Mouse (Mus musculus) olfactory bulb, adult 2 months (tissue): ENCODE results near the gene Gm17535. TPM values are rescaled to one million over a fixed set of nuclear protein-coding genes. Genes with fewer than 3 reads are reported as not detected.
"Not testable (repeated sequence)": the region's sequence is repeated elsewhere in the genome, so short reads cannot be mapped to it uniquely, and the experiment has no call there.

Source experiments
- H3K27ac ChIP-seq: fragments of 200-500 bp; 2 replicates; pipeline ENCODE4 v1.5.1; 2012; ENCODE audit warnings: low read depth, low read length; ENCODE audit not compliant: insufficient read depth
- H3K4me1 ChIP-seq: fragments of 200-500 bp; 2 replicates; pipeline ENCODE4 v1.6.1; 2012; ENCODE audit warnings: low read length; ENCODE audit not compliant: control insufficient read depth, insufficient read depth
- H3K4me3 ChIP-seq: fragments of 200-500 bp; 2 replicates; pipeline ENCODE4 v1.5.1; 2012; ENCODE audit warnings: mild to moderate bottlenecking, low read depth, low read length, moderate library complexity; ENCODE audit not compliant: insufficient read depth
- WGBS: fragments of 180-500 bp; shearing (Covaris S2); methylation state at CpG from one replicate; pipeline ENCODE4 v1.1.7; 2018; 5-methylcytosine and 5-hydroxymethylcytosine counted together
- polyA plus RNA-seq: library from polyadenylated mRNA; stranded (reverse); fragments of >200 nt; gene quantifications from 2 replicates; pipeline ENCODE4 v1.2.4, GENCODE M21; 2012; ENCODE audit warnings: low replicate concordance; ENCODE audit not compliant: missing spikeins, insufficient read depth, insufficient read length

The Gm17535 gene
- not detected in 2 replicates for polyA plus RNA-seq

DNA sequence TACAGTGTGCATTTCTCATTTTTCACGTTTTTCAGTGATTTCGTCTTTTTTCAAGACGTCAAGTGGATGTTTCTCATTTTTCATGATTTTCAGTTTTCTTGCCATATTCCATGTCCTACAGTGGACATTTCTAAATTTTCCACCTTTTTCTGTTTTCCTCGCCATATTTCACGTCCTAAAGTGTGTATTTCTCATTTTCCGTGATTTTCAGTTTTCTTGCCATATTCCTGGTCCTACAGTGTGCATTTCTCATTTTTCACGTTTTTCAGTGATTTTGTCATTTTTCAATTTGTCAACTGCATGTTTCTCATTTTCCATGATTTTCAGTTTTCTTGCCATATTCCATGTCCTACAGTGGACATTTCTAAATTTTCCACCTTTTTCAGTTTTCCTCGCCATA, at the start of gene Gm17535:
Gene Gm17535 (plus strand): TSS at position 301 of the 400 bp plus-strand sequence.
- 60% methylated on average over 1 of the region's 8 CpGs for WGBS
- not testable (repeated sequence) for H3K4me3 ChIP-seq, H3K27ac ChIP-seq, H3K4me1 ChIP-seq

DNA sequence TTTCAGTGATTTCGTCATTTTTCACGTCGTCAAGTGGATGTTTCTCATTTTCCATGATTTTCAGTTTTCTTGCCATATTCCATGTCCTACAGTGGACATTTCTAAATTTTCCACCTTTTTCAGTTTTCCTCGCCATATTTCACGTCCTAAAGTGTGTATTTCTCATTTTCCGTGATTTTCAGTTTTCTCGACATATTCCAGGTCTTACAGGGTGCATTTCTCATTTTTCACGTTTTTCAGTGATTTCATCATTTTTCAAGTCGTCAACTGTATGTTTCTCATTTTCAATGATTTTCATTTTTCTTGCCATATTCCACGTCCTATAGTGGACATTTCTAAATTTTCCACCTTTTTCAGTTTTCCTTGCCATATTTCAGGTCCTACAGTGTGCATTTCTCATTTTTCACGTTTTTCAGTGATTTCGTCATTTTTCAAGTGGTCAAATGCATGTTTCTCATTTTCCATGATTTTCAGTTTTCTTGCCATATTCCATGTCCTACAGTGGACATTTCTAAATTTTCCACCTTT, 33.9 kb upstream of the Gm17535 start, which contains the start of gene Gm10722:
Gene Gm10722 (plus strand): TSS at position 478 of the 528 bp plus-strand sequence.
- not testable (repeated sequence) for H3K4me1 ChIP-seq, H3K4me3 ChIP-seq, H3K27ac ChIP-seq
- WGBS: 74% methylated on average over 12 of the region's 12 CpGs

GRCm38 (mm10) chr9:3001006-3001405, 33.4 kb upstream of the Gm17535 start:
- not testable (repeated sequence) for H3K27ac ChIP-seq, H3K4me3 ChIP-seq, H3K4me1 ChIP-seq
- WGBS: 67% methylated on average over 8 of the region's 8 CpGs

- not testable (repeated sequence) for H3K4me1 ChIP-seq, H3K27ac ChIP-seq, H3K4me3 ChIP-seq
- WGBS: 72% methylated on average over 9 of the region's 11 CpGs
Measured at GRCm38 (mm10) chr9:3001948-3002659, 32.3 kb upstream of the Gm17535 start.

- not testable (repeated sequence) for H3K4me3 ChIP-seq
- 75% methylated on average over 6 of the region's 14 CpGs for WGBS
Measured at GRCm38 (mm10) chr9:3002794-3003396, 31.5 kb upstream of the Gm17535 start, which contains the start of gene Gm11168. TSS of gene Gm11168 (plus strand) at chr9:3003346.

GRCm38 (mm10) chr9:3006179-3006578, 28.2 kb upstream of the Gm17535 start:
- H3K27ac ChIP-seq, H3K4me1 ChIP-seq, H3K4me3 ChIP-seq: not testable (repeated sequence)
- 85% methylated on average over 1 of the region's 5 CpGs for WGBS

More at GRCm38 (mm10) chr9:3002794-3003396, 31.5 kb upstream of the Gm17535 start, which contains the start of gene Gm11168:
- H3K4me1 ChIP-seq, H3K27ac ChIP-seq: not testable (repeated sequence)

DNA sequence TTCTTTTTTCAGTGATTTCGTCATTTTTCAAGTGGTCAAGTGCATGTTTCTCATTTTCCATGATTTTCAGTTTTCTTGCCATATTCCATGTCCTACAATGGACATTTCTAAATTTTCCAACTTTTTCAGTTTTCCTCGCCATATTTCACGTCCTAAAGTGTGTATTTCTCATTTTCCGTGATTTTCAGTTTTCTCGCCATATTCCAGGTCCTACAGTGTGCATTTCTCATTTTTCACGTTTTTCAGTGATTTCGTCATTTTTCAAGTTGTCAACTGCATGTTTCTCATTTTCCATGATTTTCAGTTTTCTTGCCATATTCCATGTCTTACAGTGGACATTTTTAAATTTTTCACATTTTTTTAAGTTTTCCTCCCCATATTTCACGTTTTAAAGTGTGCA, 27.8 kb upstream of the Gm17535 start:
- 72% methylated on average over 8 of the region's 8 CpGs for WGBS
- not testable (repeated sequence) for H3K4me3 ChIP-seq, H3K4me1 ChIP-seq, H3K27ac ChIP-seq

GRCm38 (mm10) chr9:3007272-3007671, 27.1 kb upstream of the Gm17535 start:
- not testable (repeated sequence) for H3K4me3 ChIP-seq, H3K4me1 ChIP-seq, H3K27ac ChIP-seq
- 82% methylated on average over 8 of the region's 9 CpGs for WGBS

GRCm38 (mm10) chr9:3009331-3009730, 25.1 kb upstream of the Gm17535 start:
- H3K4me3 ChIP-seq, H3K4me1 ChIP-seq, H3K27ac ChIP-seq: not testable (repeated sequence)
- no CpG with 5 or more reads among the region's 5 CpGs for WGBS

DNA sequence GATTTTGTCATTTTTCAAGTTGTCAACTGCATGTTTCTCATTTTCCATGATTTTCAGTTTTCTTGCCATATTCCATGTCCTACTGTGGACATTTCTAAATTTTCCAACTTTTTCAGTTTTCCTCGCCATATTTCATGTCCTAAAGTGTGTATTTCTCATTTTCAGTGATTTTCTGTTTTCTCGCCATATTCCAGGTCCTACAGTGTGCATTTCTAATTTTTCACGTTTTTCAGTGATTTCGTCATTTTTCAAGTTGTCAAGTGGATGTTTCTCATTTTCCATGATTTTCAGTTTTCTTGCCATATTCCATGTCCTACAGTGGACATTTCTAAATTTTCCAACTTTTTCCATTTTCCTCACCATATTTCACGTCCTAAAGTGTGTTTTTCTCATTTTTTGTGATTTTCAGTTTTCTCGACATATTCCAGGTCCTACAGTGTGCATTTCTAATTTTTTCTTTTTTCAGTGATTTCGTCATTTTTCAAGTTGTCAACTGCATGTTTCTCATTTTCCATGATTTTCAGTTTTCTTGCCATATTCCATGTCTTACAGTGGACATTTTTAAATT, 22.3 kb upstream of the Gm17535 start:
- H3K4me1 ChIP-seq: not testable (repeated sequence)
- 84% methylated on average over 3 of the region's 7 CpGs for WGBS

DNA sequence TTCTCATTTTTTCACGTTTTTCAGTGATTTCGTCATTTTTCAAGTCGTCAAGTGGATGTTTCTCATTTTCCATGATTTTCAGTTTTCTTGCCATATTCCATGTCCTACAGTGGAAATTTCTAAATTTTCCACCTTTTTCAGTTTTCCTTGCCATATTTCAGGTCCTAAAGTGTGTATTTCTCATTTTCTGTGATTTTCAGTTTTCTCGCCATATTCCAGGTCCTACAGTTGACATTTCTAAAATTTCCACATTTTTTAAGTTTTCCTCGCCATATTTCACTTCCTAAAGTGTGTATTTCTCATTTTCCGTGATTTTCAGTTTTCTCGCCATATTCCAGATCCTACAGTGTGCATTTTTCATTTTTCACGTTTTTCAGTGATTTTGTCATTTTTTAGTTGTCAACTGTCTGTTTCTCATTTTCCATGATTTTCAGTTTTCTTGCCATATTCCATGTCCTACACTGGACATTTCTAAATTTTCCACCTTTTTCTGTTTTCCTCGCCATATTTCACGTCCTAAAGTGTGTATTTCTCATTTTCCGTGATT, 21.6 kb upstream of the Gm17535 start, which contains the start of gene Gm10721:
Gene Gm10721 (plus strand): TSS at position 408 of the 547 bp plus-strand sequence.
- H3K4me3 ChIP-seq, H3K27ac ChIP-seq, H3K4me1 ChIP-seq: not testable (repeated sequence)
- no CpG with 5 or more reads among the region's 11 CpGs for WGBS

More for the DNA sequence above, 22.3 kb upstream of the Gm17535 start:
- not testable (repeated sequence) for H3K27ac ChIP-seq, H3K4me3 ChIP-seq

GRCm38 (mm10) chr9:3015354-3015753, 19.0 kb upstream of the Gm17535 start, which contains the start of gene Gm10720:
TSS of gene Gm10720 (plus strand) at chr9:3015654.
- not testable (repeated sequence) for H3K4me3 ChIP-seq, H3K27ac ChIP-seq, H3K4me1 ChIP-seq
- WGBS: 67% methylated on average over 5 of the region's 9 CpGs

- 75% methylated on average over 6 of the region's 6 CpGs for WGBS
- H3K27ac ChIP-seq, H3K4me3 ChIP-seq, H3K4me1 ChIP-seq: not testable (repeated sequence)
Measured at GRCm38 (mm10) chr9:3015896-3016295, 18.5 kb upstream of the Gm17535 start.

DNA sequence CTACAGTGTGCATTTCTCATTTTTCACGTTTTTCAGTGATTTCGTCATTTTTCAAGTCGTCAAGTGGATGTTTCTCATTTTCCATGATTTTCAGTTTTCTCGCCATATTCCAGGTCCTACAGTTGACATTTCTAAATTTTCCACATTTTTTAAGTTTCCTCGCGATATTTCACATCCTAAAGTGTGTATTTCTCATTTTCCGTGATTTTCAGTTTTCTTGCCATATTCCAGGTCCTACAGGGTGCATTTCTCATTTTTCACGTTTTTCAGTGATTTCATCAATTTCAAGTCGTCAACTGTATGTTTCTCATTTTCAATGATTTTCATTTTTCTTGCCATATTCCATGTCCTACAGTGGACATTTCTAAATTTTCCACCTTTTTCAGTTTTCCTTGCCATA, 17.3 kb upstream of the Gm17535 start, which contains the start of gene Gm10719:
Gene Gm10719 (plus strand): TSS at position 301 of the 400 bp plus-strand sequence.
- 67% methylated on average over 1 of the region's 9 CpGs for WGBS

More for the DNA sequence above, 17.3 kb upstream of the Gm17535 start, which contains the start of gene Gm10719:
- not testable (repeated sequence) for H3K4me3 ChIP-seq, H3K4me1 ChIP-seq, H3K27ac ChIP-seq
